Comparison of ENCODE assay signal across 8 mouse cellular contexts in genomic region chr5:114380209-114381012, GRCm38 (mm10). TPM values are rescaled to one million over a fixed set of nuclear protein-coding genes. Genes with fewer than 3 reads are reported as not detected.
A peak's percentile ranks its signal among the peaks of the same experiment; 100 is the strongest.
DNase-seq lines count a peak whose midpoint lies in the region; ATAC-seq and TF ChIP-seq lines count a peak whose summit lies in the region.

Gene Kctd10, minus strand, starts transcription at chr5:114380508.
Gene Ube3b, plus strand, starts transcription at chr5:114380607.

- H3K4me2 ChIP-seq in embryonic facial prominence, embryonic 15.5 days (replicated peaks): peak within 1 kb of the TSS; percentile 79
- peak within 1 kb of the TSS; percentile 80 for H3K4me2 ChIP-seq in limb, embryonic 15.5 days

- ATAC-seq in embryonic facial prominence, embryonic 15.5 days (ENCODE audit: insufficient number of reproducible peaks, low FRiP score, low TSS enrichment, low read depth): peak; percentile 94
- ATAC-seq in limb, embryonic 15.5 days (ENCODE audit: insufficient number of reproducible peaks, low FRiP score, low TSS enrichment, low read depth): peak; percentile 92

- peak within 1 kb of the TSS; percentile 94 for H3K27ac ChIP-seq in bone marrow, adult 2 months (ENCODE audit: control insufficient read depth, insufficient read depth, low read depth, low read length, poor library complexity)
- H3K27ac ChIP-seq in embryonic facial prominence, embryonic 15.5 days (replicated peaks): peak within 1 kb of the TSS; percentile 88
- peak within 1 kb of the TSS; percentile 92 for H3K27ac ChIP-seq in limb, embryonic 15.5 days

- peaks cover 6% of the 10 kb centered on the region for H3K4me1 ChIP-seq in bone marrow, adult 2 months (ENCODE audit: control insufficient read depth, insufficient read depth, low read length)
- H3K4me1 ChIP-seq in embryonic facial prominence, embryonic 15.5 days: peaks cover 53% of the 10 kb centered on the region
- H3K4me1 ChIP-seq in limb, embryonic 15.5 days: peaks cover 51% of the 10 kb centered on the region

- TF ChIP-seq CTCF in bone marrow, adult 2 months (IDR thresholded peaks at IDR 0.05; ENCODE audit: control insufficient read depth, insufficient read depth, low read length): no peak

- peak; percentile 85; the same call in 1 of the 2 replicates for TF ChIP-seq POLR2A in bone marrow, adult 2 months (IDR thresholded peaks at IDR 0.05; ENCODE audit: borderline replicate concordance, control insufficient read depth, low read depth, low read length)

- peak within 1 kb of the TSS; percentile 83 for H3K4me3 ChIP-seq in bone marrow, adult 2 months (replicated peaks; ENCODE audit: control insufficient read depth, low read depth, low read length)
- H3K4me3 ChIP-seq in embryonic facial prominence, embryonic 15.5 days (replicated peaks): peak within 1 kb of the TSS; percentile 76
- H3K4me3 ChIP-seq in limb, embryonic 15.5 days: peak within 1 kb of the TSS; percentile 90

- WGBS in bone marrow, adult 2 months: 1% methylated on average over 74 of the region's 74 CpGs
- under 1% methylated on average over 74 of the region's 74 CpGs for WGBS in embryonic facial prominence, embryonic 15.5 days
- under 1% methylated on average over 74 of the region's 74 CpGs for WGBS in limb, embryonic 15.5 days

- no peaks in the 10 kb centered on the region for H3K9me3 ChIP-seq in embryonic facial prominence, embryonic 15.5 days (replicated peaks)
- H3K9me3 ChIP-seq in limb, embryonic 15.5 days: no peaks in the 10 kb centered on the region

- H3K27me3 ChIP-seq in embryonic facial prominence, embryonic 15.5 days: no peaks in the 10 kb centered on the region
- no peaks in the 10 kb centered on the region for H3K27me3 ChIP-seq in limb, embryonic 15.5 days

- H3K9ac ChIP-seq in embryonic facial prominence, embryonic 15.5 days: peak within 1 kb of the TSS; percentile 97
- H3K9ac ChIP-seq in limb, embryonic 15.5 days: peak within 1 kb of the TSS; percentile 95

- DNase-seq in 416B (ENCODE audit: low read depth): peak; percentile 97
- DNase-seq in heart, adult 8-10 months (ENCODE audit: low spot score): peak; percentile 86
- DNase-seq in kidney, adult 9 months: peak; percentile 89
- DNase-seq in monocyte, adult 2 months (ENCODE audit: low read depth in 1 of 2, low spot score in 2 of 2): peak; percentile 57 to 79
- peak; percentile 78 to 84 for DNase-seq in spleen, postnatal 36 days (ENCODE audit: low spot score in 2 of 2)

- peaks cover 17% of the 10 kb centered on the region for H3K36me3 ChIP-seq in embryonic facial prominence, embryonic 15.5 days
- peaks cover 19% of the 10 kb centered on the region for H3K36me3 ChIP-seq in limb, embryonic 15.5 days

RNA-seq across cellular contexts. Expression of gene Kctd10, which starts in this region (rescaled TPM):
- polyA plus RNA-seq in bone marrow, adult 2 months (2011; ENCODE audit: insufficient read depth, insufficient read length, low replicate concordance, missing spikeins): 17.4 and 29.7 TPM in 2 replicates
- polyA plus RNA-seq in embryonic facial prominence, embryonic 15.5 days (2015; fragmentation: Nextera tagmentation; extraction: Ambion mirVana): 122 and 129 TPM in 2 replicates
- 10 to 100 TPM; 39.6 to 55.1 (median 44.7) TPM for total RNA-seq in heart, adult 8-10 months (2022)
- polyA plus RNA-seq in limb, embryonic 15.5 days (2015; fragmentation: Nextera tagmentation; extraction: Ambion mirVana): 112 and 117 TPM in 2 replicates

RNA-seq across cellular contexts. Expression of gene Ube3b, which starts in this region (rescaled TPM):
- polyA plus RNA-seq in bone marrow, adult 2 months (2011; ENCODE audit: insufficient read depth, insufficient read length, low replicate concordance, missing spikeins): 27.8 and 51.0 TPM in 2 replicates
- 41.2 and 43.6 TPM in 2 replicates for polyA plus RNA-seq in embryonic facial prominence, embryonic 15.5 days (2015; fragmentation: Nextera tagmentation; extraction: Ambion mirVana)
- 100 to 1,000 TPM in 3 of 4 experiments, 10 to 100 TPM in 1; 98.7 to 113 (median 104) TPM for total RNA-seq in heart, adult 8-10 months (2022)
- 39.6 and 41.9 TPM in 2 replicates for polyA plus RNA-seq in limb, embryonic 15.5 days (2015; fragmentation: Nextera tagmentation; extraction: Ambion mirVana)

Comparison
In these comparisons a context has a peak if more than half of its experiments do, and no peak if none do; other contexts are left out.
1. Peak in every context shown above with its lines: DNase-seq, ATAC-seq, H3K4me3 ChIP-seq and H3K27ac ChIP-seq.